Comparison of ENCODE assay signal across 7 mouse cellular contexts in genomic region chr11:110167459-110168251, GRCm38 (mm10). TPM values are rescaled to one million over a fixed set of nuclear protein-coding genes. Genes with fewer than 3 reads are reported as not detected.
DNase-seq lines count a peak whose midpoint lies in the region; ATAC-seq and TF ChIP-seq lines count a peak whose summit lies in the region.

Abca9 (minus strand) TSS chr11:110168196.

- H3K9ac ChIP-seq in heart, embryonic 11.5 days (ENCODE audit: low read depth, low read length): no peak within 1 kb of the TSS

- no peaks in the 10 kb centered on the region for H3K9me3 ChIP-seq in heart, embryonic 11.5 days (replicated peaks; ENCODE audit: control insufficient read depth, low read length)

- no peak for TF ChIP-seq POLR2A in myocyte (IDR thresholded peaks at IDR 0.05; ENCODE audit: insufficient read length, low read depth)

- no peak within 1 kb of the TSS for H3K4me3 ChIP-seq in heart, embryonic 11.5 days (ENCODE audit: low read depth, low read length)
- H3K4me3 ChIP-seq in myocyte: peak within 1 kb of the TSS; percentile 4

- no peak for ATAC-seq in heart, embryonic 11.5 days (replicated peaks; ENCODE audit: insufficient number of reproducible peaks, low FRiP score, low TSS enrichment)
- ATAC-seq in erythroblast, adult 5-6 weeks (replicated peaks; ENCODE audit: low FRiP score, poor library complexity, severe bottlenecking): no peak

- peak; percentile 18 to 33 for DNase-seq in urinary bladder, postnatal 36 days (ENCODE audit: low spot score in 2 of 2)
- no peak for DNase-seq in urinary bladder, postnatal 10 days (ENCODE audit: low spot score)
- DNase-seq in cerebellum, postnatal 36 days: peak; percentile 32 to 48
- DNase-seq in layer of hippocampus, adult 9-11 months: peak; percentile 46

- H3K4me1 ChIP-seq in heart, embryonic 11.5 days (ENCODE audit: control insufficient read depth, insufficient read depth, low read length): no peaks in the 10 kb centered on the region

- 30% methylated on average over 12 of the region's 12 CpGs for WGBS in heart, embryonic 11.5 days (ENCODE audit: insufficient replicate concordance)

- no peak within 1 kb of the TSS for H3ac ChIP-seq in myocyte (ENCODE audit: control insufficient read depth, insufficient read length)

- peak within 1 kb of the TSS; percentile 35 for H3K4me2 ChIP-seq in heart, embryonic 11.5 days
- H3K4me2 ChIP-seq in myocyte (ENCODE audit: low read depth): peak within 1 kb of the TSS; percentile 75

- no peaks in the 10 kb centered on the region for H3K36me3 ChIP-seq in heart, embryonic 11.5 days (ENCODE audit: control insufficient read depth, insufficient read depth, low read length)
- no peaks in the 10 kb centered on the region for H3K36me3 ChIP-seq in myocyte (ENCODE audit: control insufficient read depth, insufficient read depth)

- no peak within 1 kb of the TSS for H3K27ac ChIP-seq in heart, embryonic 11.5 days (ENCODE audit: low read depth, low read length)

- H3K27me3 ChIP-seq in heart, embryonic 11.5 days (ENCODE audit: control insufficient read depth, insufficient read depth, low read length): no peaks in the 10 kb centered on the region
- no peaks in the 10 kb centered on the region for H3K27me3 ChIP-seq in myocyte (ENCODE audit: control insufficient read depth, insufficient read depth, insufficient read length)

- H3K79me2 ChIP-seq in myocyte (ENCODE audit: control insufficient read depth, insufficient read depth): no peaks in the 10 kb centered on the region

TF ChIP-seq in myocyte, 11 proteins besides CTCF, POLR2A, EP300 and RAD21:
- TF ChIP-seq MAX (IDR thresholded peaks at IDR 0.05; ENCODE audit: low read depth) (no peak), CEBPB (IDR thresholded peaks at IDR 0.05; ENCODE audit: insufficient read depth, poor library complexity, severe bottlenecking) (no peak), E2F4 (IDR thresholded peaks at IDR 0.05; ENCODE audit: insufficient read depth) (no peak), USF1 (IDR thresholded peaks at IDR 0.05; ENCODE audit: low read depth) (no peak), SRF (IDR thresholded peaks at IDR 0.05; ENCODE audit: control insufficient read depth, insufficient read length, low read depth) (no peak), MYOG (IDR thresholded peaks at IDR 0.05; ENCODE audit: control insufficient read depth in 1 of 3, insufficient read depth in 1 of 3, insufficient read length in 2 of 3, low read depth in 2 of 3) (no peak), REST (IDR thresholded peaks at IDR 0.05; ENCODE audit: insufficient read depth, insufficient read length) (no peak), TCF12 (IDR thresholded peaks at IDR 0.05; ENCODE audit: insufficient read depth, poor library complexity, severe bottlenecking) (no peak), TCF3 (IDR thresholded peaks at IDR 0.05; ENCODE audit: insufficient read length, low read depth) (no peak), MYOD1 (IDR thresholded peaks at IDR 0.05; ENCODE audit: control insufficient read depth in 1 of 3, insufficient read length in 2 of 3, low read depth in 2 of 3) (no peak)

RNA-seq across cellular contexts. Expression of gene Abca9, which starts in this region (rescaled TPM):
- polyA plus RNA-seq in heart, embryonic 11.5 days (2014; fragmentation: Nextera tagmentation; extraction: Ambion mirVana): 1.0 and 1.2 TPM in 2 replicates
- 0.02 TPM for polyA plus RNA-seq in myocyte (2012; fragmentation: generic; extraction: Trizol)
- total RNA-seq in erythroblast, adult 5-6 weeks (2015; ENCODE audit: low replicate concordance): 2.7 and 5.6 TPM in 2 replicates
- total RNA-seq in erythroblast, adult 5-6 weeks (2017; ENCODE audit: low replicate concordance): 3.0 and 3.5 TPM in 2 replicates
